Mouse (Mus musculus): ENCODE measurements around the gene Prkar2b. TPM values are rescaled to one million over a fixed set of nuclear protein-coding genes. Genes with fewer than 3 reads are reported as not detected.

Prkar2b gene
- polyA plus RNA-seq, 1 experiment from 2014 or later = 30.4 TPM

- H3K4me1 ChIP-seq (ENCODE audit: control insufficient read depth, insufficient read depth, low read length) = no peaks in the 10 kb centered on the region
- 75% methylated on average over 12 of the region's 12 CpGs for WGBS
These were observed 83.4 kb downstream of the Prkar2b start for GRCm38 (mm10) chr12:31977613-31978195.

DNA sequence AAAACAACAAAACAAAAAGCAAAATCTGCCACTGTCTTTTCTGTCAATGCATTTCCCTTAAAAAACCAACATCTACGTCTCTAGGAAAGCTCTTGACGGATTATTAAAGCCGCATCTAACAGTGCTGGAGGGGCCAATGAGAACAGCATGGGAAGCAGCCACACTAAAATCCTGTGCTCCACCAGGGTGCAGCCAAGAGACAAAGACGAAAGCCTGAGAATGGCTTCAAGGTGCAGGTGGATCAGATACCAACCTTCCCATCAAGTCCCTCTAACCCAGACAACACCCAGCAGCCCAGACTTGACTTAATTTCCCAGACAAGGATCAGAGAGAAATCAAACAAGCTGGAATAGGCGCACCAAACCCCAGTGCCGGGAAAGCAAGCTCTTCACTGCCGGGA lies 84.6 kb downstream of the Prkar2b start:
- H3K36me3 ChIP-seq (ENCODE audit: control insufficient read depth, insufficient read depth, low read length) = no peaks in the 10 kb centered on the region
- ATAC-seq (ENCODE audit: insufficient number of reproducible peaks, low FRiP score, low TSS enrichment, low read depth) (no peak), DNase-seq (ENCODE audit: low spot score) (peak; percentile 28)
- no peaks in the 10 kb centered on the region for H3K9me3 ChIP-seq (ENCODE audit: control insufficient read depth, low read length)
- no peak overlapping the region for H3K4me2 ChIP-seq (ENCODE audit: low read depth, severe bottlenecking)
- no peaks in the 10 kb centered on the region for H3K4me1 ChIP-seq (ENCODE audit: control insufficient read depth, insufficient read depth, low read length)
- 55% methylated on average over 7 of the region's 7 CpGs for WGBS
- no peak overlapping the region for H3K9ac ChIP-seq (ENCODE audit: low read length)
- H3K27ac ChIP-seq (replicated peaks; ENCODE audit: low read depth, low read length) = no peak overlapping the region
- H3K27me3 ChIP-seq (ENCODE audit: control insufficient read depth, insufficient read depth, low read length) = no peaks in the 10 kb centered on the region
- no peak overlapping the region for H3K4me3 ChIP-seq (ENCODE audit: low read depth, low read length)

More at GRCm38 (mm10) chr12:31977613-31978195, 83.4 kb downstream of the Prkar2b start:
- ATAC-seq (ENCODE audit: insufficient number of reproducible peaks, low FRiP score, low TSS enrichment, low read depth) (no peak), DNase-seq (ENCODE audit: low spot score) (no peak)
- Histone ChIP-seq H3K9ac (ENCODE audit: low read length) (no peak overlapping the region), H3K9me3 (ENCODE audit: control insufficient read depth, low read length) (no peaks in the 10 kb centered on the region), H3K27me3 (ENCODE audit: control insufficient read depth, insufficient read depth, low read length) (no peaks in the 10 kb centered on the region), H3K4me3 (ENCODE audit: low read depth, low read length) (no peak overlapping the region), H3K36me3 (ENCODE audit: control insufficient read depth, insufficient read depth, low read length) (no peaks in the 10 kb centered on the region), H3K4me2 (ENCODE audit: low read depth, severe bottlenecking) (no peak overlapping the region), H3K27ac (replicated peaks; ENCODE audit: low read depth, low read length) (no peak overlapping the region)

DNA sequence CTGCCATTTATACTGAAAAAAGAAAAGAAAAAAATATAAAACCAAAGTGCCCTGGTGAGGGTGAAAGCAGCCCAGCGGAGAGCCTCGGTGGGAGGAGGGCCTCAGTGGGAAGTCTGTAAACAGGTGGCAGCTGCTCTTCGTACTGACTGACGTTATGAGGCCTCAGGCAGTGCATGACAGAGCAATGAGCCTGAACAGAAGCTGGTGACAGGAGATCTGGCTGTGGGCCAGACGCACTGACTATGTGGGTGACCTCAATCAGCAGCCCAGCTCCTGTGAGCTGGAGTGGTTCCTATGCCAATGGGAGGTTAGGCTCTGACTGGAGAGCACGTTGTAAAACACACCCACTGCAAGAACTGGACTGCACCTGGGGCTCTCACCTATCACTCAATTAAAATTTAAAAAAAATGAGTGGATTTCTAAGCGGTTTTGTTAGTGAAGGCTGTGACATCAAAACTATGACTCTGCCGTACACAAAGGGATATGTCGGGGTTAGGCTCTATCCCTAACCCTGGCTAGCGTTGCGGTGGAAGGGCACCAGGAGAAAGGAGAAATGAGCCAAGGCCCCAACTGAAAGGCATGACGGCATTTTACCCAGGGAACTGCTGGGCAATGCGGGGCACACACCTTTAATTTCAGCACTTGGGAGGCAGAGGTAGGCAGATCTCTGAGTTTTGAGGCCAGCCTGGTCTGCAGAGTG lies 87.5 kb downstream of the Prkar2b start:
- Histone ChIP-seq H3K4me3 (ENCODE audit: low read depth, low read length) (no peak overlapping the region), H3K27ac (replicated peaks; ENCODE audit: low read depth, low read length) (no peak overlapping the region), H3K4me2 (ENCODE audit: low read depth, severe bottlenecking) (no peak overlapping the region), H3K36me3 (ENCODE audit: control insufficient read depth, insufficient read depth, low read length) (no peaks in the 10 kb centered on the region; the same call in 1 of the 2 replicates), H3K9me3 (ENCODE audit: control insufficient read depth, low read length) (no peaks in the 10 kb centered on the region), H3K4me1 (ENCODE audit: control insufficient read depth, insufficient read depth, low read length) (no peaks in the 10 kb centered on the region), H3K27me3 (ENCODE audit: control insufficient read depth, insufficient read depth, low read length) (no peaks in the 10 kb centered on the region), H3K9ac (ENCODE audit: low read length) (no peak overlapping the region)
- DNase-seq (ENCODE audit: low spot score) = peak; percentile 24
- ATAC-seq (ENCODE audit: insufficient number of reproducible peaks, low FRiP score, low TSS enrichment, low read depth) = peak; percentile 47; the same call in 1 of the 2 replicates
- 67% methylated on average over 13 of the region's 13 CpGs for whole genome bisulfite sequencing

DNA sequence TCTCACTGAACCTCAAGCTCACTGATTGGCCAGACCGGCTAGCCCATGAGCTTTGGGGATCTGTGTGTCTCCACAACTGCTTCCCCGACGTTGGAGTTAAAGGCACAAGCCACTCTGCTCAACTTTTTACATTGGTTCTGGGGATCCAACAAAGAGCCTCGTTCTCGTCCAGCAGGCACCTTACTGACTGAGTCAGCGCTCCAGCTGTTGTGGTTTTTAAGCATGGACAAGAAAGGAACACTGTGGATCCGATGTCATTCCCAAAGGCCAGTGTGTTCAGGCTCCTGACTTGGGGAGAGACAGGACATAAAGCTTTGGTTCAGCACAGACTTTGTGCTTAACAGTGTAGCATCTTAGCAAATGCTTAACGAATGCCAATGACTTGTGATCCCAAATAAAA lies 89.5 kb downstream of the Prkar2b start:
- WGBS = 88% methylated on average over 8 of the region's 8 CpGs
- H3K4me1 ChIP-seq (ENCODE audit: control insufficient read depth, insufficient read depth, low read length) = no peaks in the 10 kb centered on the region
- no peak overlapping the region for H3K9ac ChIP-seq (ENCODE audit: low read length)
- H3K9me3 ChIP-seq (ENCODE audit: control insufficient read depth, low read length) = no peaks in the 10 kb centered on the region
- DNase-seq (ENCODE audit: low spot score) (no peak), ATAC-seq (ENCODE audit: insufficient number of reproducible peaks, low FRiP score, low TSS enrichment, low read depth) (no peak)
- H3K4me2 ChIP-seq (ENCODE audit: low read depth, severe bottlenecking) = no peak overlapping the region
- H3K4me3 ChIP-seq (ENCODE audit: low read depth, low read length) = no peak overlapping the region
- H3K27me3 ChIP-seq (ENCODE audit: control insufficient read depth, insufficient read depth, low read length) = no peaks in the 10 kb centered on the region
- H3K27ac ChIP-seq (replicated peaks; ENCODE audit: low read depth, low read length) = no peak overlapping the region
- H3K36me3 ChIP-seq (ENCODE audit: control insufficient read depth, insufficient read depth, low read length) = no peaks in the 10 kb centered on the region; the same call in 1 of the 2 replicates

DNA sequence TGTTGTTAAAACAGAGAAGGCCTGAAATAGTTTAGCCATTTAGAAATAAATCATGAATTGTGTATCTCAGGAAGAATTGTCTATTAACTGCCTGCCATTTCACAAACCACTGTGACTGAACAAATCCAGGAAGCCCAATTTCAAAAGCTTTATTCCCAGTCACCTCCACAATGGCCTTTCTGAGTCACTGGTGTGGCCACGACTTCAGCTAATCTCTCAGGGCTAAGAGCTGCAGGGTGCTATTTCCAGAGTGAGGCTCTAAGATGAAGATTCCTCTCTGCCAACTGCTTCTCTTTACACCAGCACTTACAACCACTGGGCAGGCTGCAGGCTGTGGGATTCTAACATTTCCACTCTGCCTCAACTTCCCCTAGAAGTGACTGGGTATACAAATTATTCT lies 92.0 kb downstream of the Prkar2b start:
- no peaks in the 10 kb centered on the region for H3K9me3 ChIP-seq (ENCODE audit: control insufficient read depth, low read length)
- 41% methylated on average over 1 of the region's 1 CpGs for WGBS
- H3K36me3 ChIP-seq (ENCODE audit: control insufficient read depth, insufficient read depth, low read length) = no peaks in the 10 kb centered on the region; the same call in 1 of the 2 replicates
- no peak overlapping the region for H3K9ac ChIP-seq (ENCODE audit: low read length)
- H3K4me1 ChIP-seq (ENCODE audit: control insufficient read depth, insufficient read depth, low read length) = no peaks in the 10 kb centered on the region
- H3K4me3 ChIP-seq (ENCODE audit: low read depth, low read length) = no peak overlapping the region
- DNase-seq (ENCODE audit: low spot score) = no peak
- no peak overlapping the region for H3K4me2 ChIP-seq (ENCODE audit: low read depth, severe bottlenecking)
- H3K27me3 ChIP-seq (ENCODE audit: control insufficient read depth, insufficient read depth, low read length) = no peaks in the 10 kb centered on the region
- no peak for ATAC-seq (ENCODE audit: insufficient number of reproducible peaks, low FRiP score, low TSS enrichment, low read depth)
- H3K27ac ChIP-seq (replicated peaks; ENCODE audit: low read depth, low read length) = no peak overlapping the region

GRCm38 (mm10) chr12:31967536-31967935 lies 93.6 kb downstream of the Prkar2b start:
- Histone ChIP-seq H3K4me2 (ENCODE audit: low read depth, severe bottlenecking) (no peak overlapping the region), H3K36me3 (ENCODE audit: control insufficient read depth, insufficient read depth, low read length) (no peaks in the 10 kb centered on the region; the same call in 1 of the 2 replicates), H3K27me3 (ENCODE audit: control insufficient read depth, insufficient read depth, low read length) (no peaks in the 10 kb centered on the region), H3K9me3 (ENCODE audit: control insufficient read depth, low read length) (no peaks in the 10 kb centered on the region), H3K4me1 (ENCODE audit: control insufficient read depth, insufficient read depth, low read length) (no peaks in the 10 kb centered on the region), H3K27ac (replicated peaks; ENCODE audit: low read depth, low read length) (no peak overlapping the region), H3K9ac (ENCODE audit: low read length) (no peak overlapping the region), H3K4me3 (ENCODE audit: low read depth, low read length) (no peak overlapping the region)
- 6% methylated on average over 2 of the region's 2 CpGs for WGBS
- peak; percentile 57; the same call in 1 of the 2 replicates for ATAC-seq (ENCODE audit: insufficient number of reproducible peaks, low FRiP score, low TSS enrichment, low read depth)
- DNase-seq (ENCODE audit: low spot score) = peak; percentile 41

GRCm38 (mm10) chr12:31966405-31966804 lies 94.7 kb downstream of the Prkar2b start:
- Histone ChIP-seq H3K4me1 (ENCODE audit: control insufficient read depth, insufficient read depth, low read length) (no peaks in the 10 kb centered on the region), H3K27ac (replicated peaks; ENCODE audit: low read depth, low read length) (no peak overlapping the region), H3K36me3 (ENCODE audit: control insufficient read depth, insufficient read depth, low read length) (no peaks in the 10 kb centered on the region; the same call in 1 of the 2 replicates), H3K4me3 (ENCODE audit: low read depth, low read length) (no peak overlapping the region), H3K9ac (ENCODE audit: low read length) (no peak overlapping the region), H3K9me3 (ENCODE audit: control insufficient read depth, low read length) (no peaks in the 10 kb centered on the region), H3K4me2 (ENCODE audit: low read depth, severe bottlenecking) (no peak overlapping the region), H3K27me3 (ENCODE audit: control insufficient read depth, insufficient read depth, low read length) (no peaks in the 10 kb centered on the region)
- no peak for DNase-seq (ENCODE audit: low spot score)
- WGBS = 82% methylated on average over 4 of the region's 4 CpGs
- no peak for ATAC-seq (ENCODE audit: insufficient number of reproducible peaks, low FRiP score, low TSS enrichment, low read depth)

DNA sequence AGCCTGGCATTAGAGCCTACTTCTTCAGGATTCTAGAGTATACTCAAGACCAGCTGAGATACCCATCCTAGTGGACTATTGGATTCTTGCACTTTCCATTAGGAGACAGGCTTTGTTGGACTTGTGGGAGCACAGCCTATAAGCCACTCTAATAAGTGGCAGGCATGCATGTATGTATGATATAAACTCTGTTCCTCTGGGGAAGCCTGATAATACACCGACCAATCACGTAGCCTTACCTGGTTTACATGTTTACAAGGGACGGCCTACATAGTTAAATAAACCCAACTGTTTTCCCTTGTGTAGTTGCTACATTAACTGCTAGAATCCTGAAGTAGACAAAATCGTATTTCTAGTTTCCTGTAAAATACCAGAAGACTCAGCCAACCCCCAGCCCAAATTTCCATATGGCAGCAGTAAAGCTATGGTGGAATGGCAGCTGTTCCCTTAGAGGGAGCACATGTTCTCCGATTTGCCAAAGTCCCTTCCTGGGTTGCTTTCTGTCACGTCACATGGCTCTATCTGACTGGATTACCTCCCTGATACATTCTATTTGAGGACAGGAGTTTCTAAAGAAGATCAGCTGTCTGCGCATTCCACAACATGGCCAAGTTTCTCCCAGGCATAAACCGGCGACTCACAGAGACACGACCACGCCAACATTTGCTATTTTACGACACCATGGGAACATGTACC lies 95.4 kb downstream of the Prkar2b start:
- DNase-seq (ENCODE audit: low spot score) (no peak), ATAC-seq (ENCODE audit: insufficient number of reproducible peaks, low FRiP score, low TSS enrichment, low read depth) (no peak)
- H3K4me3 ChIP-seq (ENCODE audit: low read depth, low read length) = no peak overlapping the region
- WGBS = 88% methylated on average over 12 of the region's 12 CpGs
- H3K4me2 ChIP-seq (ENCODE audit: low read depth, severe bottlenecking) = no peak overlapping the region
- no peak overlapping the region for H3K27ac ChIP-seq (replicated peaks; ENCODE audit: low read depth, low read length)
- H3K4me1 ChIP-seq (ENCODE audit: control insufficient read depth, insufficient read depth, low read length) = no peaks in the 10 kb centered on the region
- H3K27me3 ChIP-seq (ENCODE audit: control insufficient read depth, insufficient read depth, low read length) = no peaks in the 10 kb centered on the region
- no peaks in the 10 kb centered on the region for H3K9me3 ChIP-seq (ENCODE audit: control insufficient read depth, low read length)
- H3K36me3 ChIP-seq (ENCODE audit: control insufficient read depth, insufficient read depth, low read length) = no peaks in the 10 kb centered on the region
- H3K9ac ChIP-seq (ENCODE audit: low read length) = no peak overlapping the region
